Mouse (Mus musculus) kidney, adult 2 months (tissue): ENCODE measurements around the gene Atp2a3.

Experiments
- CTCF ChIP-seq: fragments of 200-500 bp; conservative IDR thresholded peaks from 2 replicates; pipeline ENCODE4 v1.5.1; 2011; ENCODE audit warnings: low read depth, mild to moderate bottlenecking, control low read depth, low read length, moderate library complexity, mixed read lengths; ENCODE audit not compliant: insufficient read depth, insufficient read length
- POLR2A ChIP-seq: fragments of 200-500 bp; IDR thresholded peaks from one replicate; pipeline ENCODE4 v1.6.1; 2011; ENCODE audit warnings: low read depth, low read length, control low read depth

- TF ChIP-seq CTCF (no peak), POLR2A (no peak)
Measured at GRCm38 (mm10) chr11:72963058-72963788, 2.3 kb downstream of the Atp2a3 start.
